Mouse (Mus musculus): ENCODE data around the gene Col27a1. TPM values are rescaled to one million over a fixed set of nuclear protein-coding genes. Genes with fewer than 3 reads are reported as not detected.
"Not testable (repeated sequence)": the region's sequence is repeated elsewhere in the genome, so short reads cannot be mapped to it uniquely, and the experiment has no call there.

Col27a1 gene
- polyA plus RNA-seq, 1 experiment from 2014 or later, result 2.1 TPM

GRCm38 (mm10) chr4:63302641-63303040, 88.8 kb downstream of the Col27a1 start:
- H3K4me3 ChIP-seq (ENCODE audit: low read depth, low read length), result no peak overlapping the region
- no peaks in the 10 kb centered on the region for H3K4me1 ChIP-seq (ENCODE audit: control insufficient read depth, low read depth, low read length)
- no peak for ATAC-seq (ENCODE audit: low read depth)
- no peak overlapping the region for H3K9ac ChIP-seq (ENCODE audit: low read depth, low read length)
- H3K27me3 ChIP-seq (ENCODE audit: control insufficient read depth, insufficient read depth, low read depth, low read length), result no peaks in the 10 kb centered on the region
- H3K27ac ChIP-seq (ENCODE audit: low read length), result no peak overlapping the region
- H3K36me3 ChIP-seq (ENCODE audit: control insufficient read depth, insufficient read depth), result no peaks in the 10 kb centered on the region
- H3K4me2 ChIP-seq (ENCODE audit: low read depth, low read length), result no peak overlapping the region
- no peaks in the 10 kb centered on the region for H3K9me3 ChIP-seq (replicated peaks; ENCODE audit: control insufficient read depth, low read length)
- 47% methylated on average over 4 of the region's 4 CpGs for WGBS (ENCODE audit: insufficient replicate concordance)

- ATAC-seq (ENCODE audit: low read depth), result no peak
- 27% methylated on average over 21 of the region's 21 CpGs for WGBS (ENCODE audit: insufficient replicate concordance)
These were observed 93.6 kb downstream of the Col27a1 start for GRCm38 (mm10) chr4:63307175-63308062.

GRCm38 (mm10) chr4:63308316-63308715, 94.5 kb downstream of the Col27a1 start:
- WGBS (ENCODE audit: insufficient replicate concordance), result 51% methylated on average over 3 of the region's 3 CpGs

More at GRCm38 (mm10) chr4:63307175-63308062, 93.6 kb downstream of the Col27a1 start:
- no peak overlapping the region for H3K9ac ChIP-seq (ENCODE audit: low read depth, low read length)
- no peaks in the 10 kb centered on the region for H3K27me3 ChIP-seq (ENCODE audit: control insufficient read depth, insufficient read depth, low read depth, low read length)
- no peaks in the 10 kb centered on the region for H3K36me3 ChIP-seq (ENCODE audit: control insufficient read depth, insufficient read depth)
- H3K9me3 ChIP-seq (replicated peaks; ENCODE audit: control insufficient read depth, low read length), result no peaks in the 10 kb centered on the region
- no peak overlapping the region for H3K4me2 ChIP-seq (ENCODE audit: low read depth, low read length)
- no peak overlapping the region for H3K4me3 ChIP-seq (ENCODE audit: low read depth, low read length)
- H3K27ac ChIP-seq (ENCODE audit: low read length), result no peak overlapping the region
- H3K4me1 ChIP-seq (ENCODE audit: control insufficient read depth, low read depth, low read length), result no peaks in the 10 kb centered on the region

GRCm38 (mm10) chr4:63310247-63310855, 96.5 kb downstream of the Col27a1 start:
- H3K4me2 ChIP-seq (ENCODE audit: low read depth, low read length), result no peak overlapping the region
- no peaks in the 10 kb centered on the region for H3K9me3 ChIP-seq (replicated peaks; ENCODE audit: control insufficient read depth, low read length)
- WGBS (ENCODE audit: insufficient replicate concordance), result 43% methylated on average over 10 of the region's 10 CpGs
- no peaks in the 10 kb centered on the region for H3K27me3 ChIP-seq (ENCODE audit: control insufficient read depth, insufficient read depth, low read depth, low read length)
- H3K4me1 ChIP-seq (ENCODE audit: control insufficient read depth, low read depth, low read length), result no peaks in the 10 kb centered on the region
- no peak for ATAC-seq (ENCODE audit: low read depth)
- no peak overlapping the region for H3K9ac ChIP-seq (ENCODE audit: low read depth, low read length)
- no peak overlapping the region for H3K27ac ChIP-seq (ENCODE audit: low read length)
- H3K4me3 ChIP-seq (ENCODE audit: low read depth, low read length), result no peak overlapping the region
- no peaks in the 10 kb centered on the region for H3K36me3 ChIP-seq (ENCODE audit: control insufficient read depth, insufficient read depth)

More at GRCm38 (mm10) chr4:63308316-63308715, 94.5 kb downstream of the Col27a1 start:
- Histone ChIP-seq H3K27me3 (ENCODE audit: control insufficient read depth, insufficient read depth, low read depth, low read length) (no peaks in the 10 kb centered on the region), H3K9me3 (replicated peaks; ENCODE audit: control insufficient read depth, low read length) (no peaks in the 10 kb centered on the region), H3K4me1 (ENCODE audit: control insufficient read depth, low read depth, low read length) (no peaks in the 10 kb centered on the region), H3K4me3 (ENCODE audit: low read depth, low read length) (no peak overlapping the region), H3K27ac (ENCODE audit: low read length) (no peak overlapping the region), H3K36me3 (ENCODE audit: control insufficient read depth, insufficient read depth) (no peaks in the 10 kb centered on the region), H3K4me2 (ENCODE audit: low read depth, low read length) (no peak overlapping the region), H3K9ac (ENCODE audit: low read depth, low read length) (no peak overlapping the region)
- no peak for ATAC-seq (ENCODE audit: low read depth)

GRCm38 (mm10) chr4:63311426-63311825, 97.6 kb downstream of the Col27a1 start:
- Histone ChIP-seq H3K27ac (ENCODE audit: low read length) (no peak overlapping the region), H3K4me2 (ENCODE audit: low read depth, low read length) (no peak overlapping the region), H3K4me3 (ENCODE audit: low read depth, low read length) (no peak overlapping the region), H3K9me3 (replicated peaks; ENCODE audit: control insufficient read depth, low read length) (no peaks in the 10 kb centered on the region), H3K27me3 (ENCODE audit: control insufficient read depth, insufficient read depth, low read depth, low read length) (no peaks in the 10 kb centered on the region), H3K36me3 (ENCODE audit: control insufficient read depth, insufficient read depth) (no peaks in the 10 kb centered on the region), H3K4me1 (ENCODE audit: control insufficient read depth, low read depth, low read length) (no peaks in the 10 kb centered on the region), H3K9ac (ENCODE audit: low read depth, low read length) (no peak overlapping the region)
- no peak for ATAC-seq (ENCODE audit: low read depth)
- WGBS (ENCODE audit: insufficient replicate concordance), result 72% methylated on average over 7 of the region's 7 CpGs

GRCm38 (mm10) chr4:63314063-63314462, 100.3 kb downstream of the Col27a1 start:
- no peak overlapping the region for H3K9ac ChIP-seq (ENCODE audit: low read depth, low read length)
- no peaks in the 10 kb centered on the region for H3K9me3 ChIP-seq (replicated peaks; ENCODE audit: control insufficient read depth, low read length)
- no peak for ATAC-seq (ENCODE audit: low read depth)
- H3K27ac ChIP-seq (ENCODE audit: low read length), result no peak overlapping the region
- H3K36me3 ChIP-seq (ENCODE audit: control insufficient read depth, insufficient read depth), result no peaks in the 10 kb centered on the region
- 63% methylated on average over 5 of the region's 5 CpGs for WGBS (ENCODE audit: insufficient replicate concordance)
- no peaks in the 10 kb centered on the region for H3K27me3 ChIP-seq (ENCODE audit: control insufficient read depth, insufficient read depth, low read depth, low read length)
- no peaks in the 10 kb centered on the region for H3K4me1 ChIP-seq (ENCODE audit: control insufficient read depth, low read depth, low read length)
- H3K4me3 ChIP-seq (ENCODE audit: low read depth, low read length), result no peak overlapping the region
- H3K4me2 ChIP-seq (ENCODE audit: low read depth, low read length), result no peak overlapping the region

- no peak overlapping the region for H3K4me2 ChIP-seq (ENCODE audit: low read depth, low read length)
- no peak overlapping the region for H3K9ac ChIP-seq (ENCODE audit: low read depth, low read length)
- no peaks in the 10 kb centered on the region for H3K36me3 ChIP-seq (ENCODE audit: control insufficient read depth, insufficient read depth)
- no peaks in the 10 kb centered on the region for H3K4me1 ChIP-seq (ENCODE audit: control insufficient read depth, low read depth, low read length)
- no peak overlapping the region for H3K4me3 ChIP-seq (ENCODE audit: low read depth, low read length)
- H3K27ac ChIP-seq (ENCODE audit: low read length), result no peak overlapping the region
- WGBS (ENCODE audit: insufficient replicate concordance), result 51% methylated on average over 9 of the region's 9 CpGs
- H3K27me3 ChIP-seq (ENCODE audit: control insufficient read depth, insufficient read depth, low read depth, low read length), result no peaks in the 10 kb centered on the region
- no peak for ATAC-seq (ENCODE audit: low read depth)
- H3K9me3 ChIP-seq (replicated peaks; ENCODE audit: control insufficient read depth, low read length), result no peaks in the 10 kb centered on the region
These were observed 102.4 kb downstream of the Col27a1 start for GRCm38 (mm10) chr4:63316076-63316746.

- not testable (repeated sequence) for H3K27me3 ChIP-seq (ENCODE audit: control insufficient read depth, insufficient read depth, low read depth, low read length); H3K4me1 ChIP-seq (ENCODE audit: control insufficient read depth, low read depth, low read length); H3K9me3 ChIP-seq (replicated peaks; ENCODE audit: control insufficient read depth, low read length); ATAC-seq (ENCODE audit: low read depth); H3K4me3 ChIP-seq (ENCODE audit: low read depth, low read length); H3K4me2 ChIP-seq (ENCODE audit: low read depth, low read length); H3K9ac ChIP-seq (ENCODE audit: low read depth, low read length); H3K36me3 ChIP-seq (ENCODE audit: control insufficient read depth, insufficient read depth); H3K27ac ChIP-seq (ENCODE audit: low read length)
- 25% methylated on average over 3 of the region's 3 CpGs for WGBS (ENCODE audit: insufficient replicate concordance)
These were observed 105.8 kb downstream of the Col27a1 start for GRCm38 (mm10) chr4:63319566-63319965.

All from liver, embryonic 16.5 days (tissue).